Mouse (Mus musculus) forebrain, postnatal 0 days (tissue): ENCODE measurements at regions not wholly inside any gene's neighbourhood (a gene's known extent, or its start where the extent isn't known, plus 50 kb on each side); places are given as distances from the start of the nearest gene placed in this dataset.

ENCODE experiments used
- ATAC-seq: fragments of 200-750 bp; cut with Nextera tagmentation; 2 replicates; pipeline ENCODE4 v1.8.0; 2017; ENCODE audit warnings: mild to moderate bottlenecking, moderate library complexity
- DNase-seq: peaks from one replicate; pipeline ENCODE4 v3.0.0-alpha.2; 2015
- H3K27ac ChIP-seq: fragments of 300-500 bp; sonication (generic); 2 replicates; pipeline ENCODE4 v1.5.1; 2014; ENCODE audit warnings: low read depth, mild to moderate bottlenecking, antibody characterized with exemption, low read length, moderate library complexity, mixed read lengths
- H3K27me3 ChIP-seq: fragments of 300-500 bp; sonication (generic); 2 replicates; pipeline ENCODE4 v1.6.1; 2014; ENCODE audit warnings: mild to moderate bottlenecking, low read length, mixed read lengths; ENCODE audit not compliant: insufficient read depth
- H3K36me3 ChIP-seq: fragments of 300-500 bp; sonication (generic); 2 replicates; pipeline ENCODE4 v1.6.1; 2014; ENCODE audit warnings: mild to moderate bottlenecking, moderate library complexity; ENCODE audit not compliant: insufficient read depth
- H3K4me1 ChIP-seq: fragments of 300-500 bp; sonication (generic); 2 replicates; pipeline ENCODE4 v1.6.1; 2014; ENCODE audit warnings: antibody characterized with exemption; ENCODE audit not compliant: insufficient read depth
- H3K4me2 ChIP-seq: fragments of 300-500 bp; sonication (generic); 2 replicates; pipeline ENCODE4 v1.6.1; 2014; ENCODE audit warnings: low read depth, mild to moderate bottlenecking, moderate library complexity
- H3K4me3 ChIP-seq: fragments of 300-500 bp; sonication (generic); 2 replicates; pipeline ENCODE4 v1.5.1; 2014; ENCODE audit warnings: low read depth, low read length, mixed read lengths
- H3K9ac ChIP-seq: fragments of 300-500 bp; sonication (generic); 2 replicates; pipeline ENCODE4 v1.6.1; 2014; ENCODE audit warnings: mild to moderate bottlenecking
- H3K9me3 ChIP-seq: fragments of 300-500 bp; sonication (generic); 2 replicates; pipeline ENCODE4 v1.6.1; 2016; ENCODE audit warnings: low read length
- CTCF ChIP-seq: sonication (generic); IDR thresholded peaks from 2 replicates; pipeline ENCODE4 v1.5.1; 2016; ENCODE audit warnings: antibody characterized with exemption, control low read depth, low read depth
- WGBS: fragments of 180-500 bp; shearing (Covaris S2); extraction: QIAGEN DNeasy Blood & Tissue Kit; methylation state at CpG from one replicate; pipeline ENCODE4 v1.1.7; 2014; 5-methylcytosine and 5-hydroxymethylcytosine counted together

DNA sequence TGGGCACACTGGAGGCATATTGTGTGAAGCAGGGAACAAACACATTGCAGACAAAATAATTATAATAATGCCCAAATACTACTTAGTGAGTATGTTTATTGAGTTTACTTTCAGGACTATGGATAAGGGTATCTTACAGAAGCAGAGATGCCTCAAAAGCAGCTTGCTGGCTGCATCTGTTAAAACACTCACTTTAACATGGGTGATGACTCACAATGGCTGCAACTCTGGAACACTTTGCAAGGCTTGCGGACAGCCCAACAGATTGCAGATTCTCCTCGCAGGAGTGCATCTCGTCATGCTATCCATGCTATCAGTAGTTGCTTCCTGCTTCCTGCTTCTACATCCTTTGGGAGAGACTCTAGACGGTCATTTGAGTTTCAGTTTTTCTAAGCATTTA lies 373.2 kb upstream of the Arpp21 start:
- Histone ChIP-seq H3K36me3 (no peaks in the 10 kb centered on the region), H3K4me2 (no peak overlapping the region), H3K4me3 (no peak overlapping the region), H3K27ac (no peak overlapping the region), H3K9ac (no peak overlapping the region), H3K9me3 (no peaks in the 10 kb centered on the region), H3K27me3 (no peaks in the 10 kb centered on the region), H3K4me1 (no peaks in the 10 kb centered on the region)
- WGBS = 92% methylated on average over 4 of the region's 4 CpGs
- no peak for ATAC-seq
- no peak for DNase-seq
- no peak for TF ChIP-seq CTCF

DNA sequence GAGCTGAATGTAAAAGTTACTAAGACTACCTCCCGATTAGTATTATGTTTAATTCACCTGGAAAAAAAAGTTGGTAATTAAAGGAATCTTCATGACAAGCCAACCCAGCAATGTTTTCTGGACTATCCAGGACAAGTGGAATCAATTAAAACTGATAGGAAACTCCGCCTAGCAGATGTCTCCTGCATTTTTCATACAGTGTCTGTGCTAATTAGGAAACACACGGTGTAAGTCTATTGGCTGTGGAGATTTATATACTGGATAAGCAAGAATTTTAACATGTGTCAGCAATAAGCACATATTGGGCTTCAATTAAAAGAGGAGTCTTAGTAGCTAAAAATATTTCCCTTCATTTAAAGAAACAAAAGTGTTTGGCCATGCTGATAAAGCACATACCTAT lies 371.5 kb upstream of the Arpp21 start:
- Histone ChIP-seq H3K36me3 (no peaks in the 10 kb centered on the region), H3K27me3 (no peaks in the 10 kb centered on the region), H3K9ac (no peak overlapping the region), H3K27ac (no peak overlapping the region), H3K4me1 (no peaks in the 10 kb centered on the region), H3K9me3 (no peaks in the 10 kb centered on the region), H3K4me2 (no peak overlapping the region), H3K4me3 (no peak overlapping the region)
- WGBS = 58% methylated on average over 3 of the region's 3 CpGs
- no peak for ATAC-seq
- DNase-seq = no peak
- TF ChIP-seq CTCF = no peak

DNA sequence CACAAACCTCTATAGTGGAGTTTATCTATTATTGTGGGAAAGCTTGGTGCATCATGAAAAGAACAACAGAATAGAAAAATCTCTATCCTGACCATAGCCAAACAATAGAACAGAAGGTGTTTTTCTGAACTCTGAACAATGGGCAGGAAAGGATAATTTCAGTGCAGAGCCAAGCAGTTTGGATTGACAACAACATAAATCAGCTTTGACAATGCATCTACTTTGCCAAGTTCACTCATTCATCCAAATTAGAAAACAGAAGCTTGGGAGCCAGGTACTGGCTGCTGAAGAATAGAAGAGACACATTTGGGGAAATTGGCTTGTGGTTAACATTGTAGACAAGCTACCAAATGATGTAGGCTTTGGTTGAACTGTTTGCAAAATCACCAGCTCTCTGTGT lies 360.0 kb upstream of the Arpp21 start:
- no peaks in the 10 kb centered on the region for H3K9me3 ChIP-seq
- H3K9ac ChIP-seq = no peak overlapping the region
- no peaks in the 10 kb centered on the region for H3K27me3 ChIP-seq
- peak; percentile 32 for DNase-seq
- no peaks in the 10 kb centered on the region for H3K36me3 ChIP-seq
- no peak for TF ChIP-seq CTCF
- no peak overlapping the region for H3K4me3 ChIP-seq
- no peaks in the 10 kb centered on the region for H3K4me1 ChIP-seq
- peak; percentile 38; the same call in 1 of the 2 replicates for ATAC-seq
- H3K27ac ChIP-seq = no peak overlapping the region
- no peak overlapping the region for H3K4me2 ChIP-seq

DNA sequence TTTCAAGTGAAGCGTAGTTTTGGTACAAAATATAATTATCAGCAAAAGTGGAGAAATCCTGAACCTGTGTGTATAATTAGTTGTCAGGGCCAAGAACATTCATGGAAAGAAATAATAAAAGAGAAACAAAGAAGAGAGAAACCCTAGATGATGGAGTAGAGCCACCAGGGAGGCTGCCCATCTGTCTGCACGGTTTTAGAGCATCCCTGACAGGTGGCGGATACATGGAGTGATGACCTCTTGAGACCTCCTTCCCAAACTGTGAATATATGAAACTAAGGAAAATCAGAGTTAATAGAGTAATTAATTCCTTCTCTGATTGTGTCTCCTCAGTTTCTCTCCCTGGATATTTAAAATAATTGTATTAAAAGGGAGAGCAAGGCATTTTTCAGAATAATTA lies 354.5 kb upstream of the Arpp21 start:
- Histone ChIP-seq H3K9me3 (no peaks in the 10 kb centered on the region), H3K36me3 (no peaks in the 10 kb centered on the region), H3K4me3 (no peak overlapping the region), H3K27ac (no peak overlapping the region), H3K9ac (no peak overlapping the region), H3K4me2 (no peak overlapping the region), H3K4me1 (no peaks in the 10 kb centered on the region), H3K27me3 (no peaks in the 10 kb centered on the region)
- 60% methylated on average over 3 of the region's 3 CpGs for whole genome bisulfite sequencing
- ATAC-seq (no peak), DNase-seq (no peak)
- no peak for TF ChIP-seq CTCF

DNA sequence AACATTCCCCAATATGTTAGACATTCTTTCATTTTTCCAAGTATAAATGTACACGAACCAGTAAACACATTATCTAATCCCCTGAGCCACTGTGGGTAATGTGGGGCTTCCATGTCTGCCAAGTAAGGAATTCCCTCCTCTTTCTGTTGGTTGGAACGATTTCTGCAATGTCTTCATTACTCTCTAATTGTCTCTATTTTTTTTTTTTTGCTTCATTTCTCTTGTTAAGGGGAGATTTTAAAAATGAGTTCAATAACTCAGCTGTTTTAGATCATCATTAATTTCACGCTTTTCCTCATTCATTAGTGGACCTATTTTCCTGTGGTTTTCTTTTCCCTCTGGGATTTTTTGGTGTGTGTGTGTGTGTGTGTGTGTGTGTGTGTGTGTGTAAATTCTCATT lies 337.6 kb upstream of the Arpp21 start:
- DNase-seq = no peak
- H3K4me1 ChIP-seq = no peaks in the 10 kb centered on the region
- TF ChIP-seq CTCF = no peak
- ATAC-seq = no peak
- H3K9me3 ChIP-seq = no peaks in the 10 kb centered on the region
- no peak overlapping the region for H3K4me3 ChIP-seq
- WGBS = 31% methylated on average over 3 of the region's 3 CpGs
- H3K36me3 ChIP-seq = no peaks in the 10 kb centered on the region
- H3K27me3 ChIP-seq = no peaks in the 10 kb centered on the region
- H3K9ac ChIP-seq = no peak overlapping the region
- H3K4me2 ChIP-seq = no peak overlapping the region
- no peak overlapping the region for H3K27ac ChIP-seq

DNA sequence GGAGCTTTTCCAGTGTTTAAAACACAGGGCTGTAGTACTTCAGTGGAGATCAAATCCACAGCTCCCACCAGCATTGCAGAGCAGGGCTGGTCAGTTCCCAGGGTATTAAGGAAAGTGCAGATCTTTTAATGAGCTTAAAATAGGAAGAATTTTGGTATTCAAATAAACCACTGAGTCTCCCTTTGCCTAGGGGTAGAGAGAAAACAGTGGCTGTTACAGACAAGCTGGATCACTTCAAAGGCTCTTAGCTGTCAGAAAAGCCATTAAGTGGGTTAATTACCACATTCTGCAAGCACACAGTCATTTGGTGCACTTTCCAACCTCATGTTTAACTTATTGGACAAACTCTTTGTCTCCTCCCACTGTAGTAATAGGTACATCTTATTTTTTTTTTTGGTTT lies 325.6 kb upstream of the Arpp21 start:
- ATAC-seq (no peak), DNase-seq (no peak)
- Histone ChIP-seq H3K9me3 (no peaks in the 10 kb centered on the region), H3K9ac (no peak overlapping the region), H3K4me3 (no peak overlapping the region), H3K4me1 (no peaks in the 10 kb centered on the region), H3K27me3 (no peaks in the 10 kb centered on the region), H3K4me2 (no peak overlapping the region), H3K36me3 (no peaks in the 10 kb centered on the region), H3K27ac (no peak overlapping the region)
- TF ChIP-seq CTCF = no peak

DNA sequence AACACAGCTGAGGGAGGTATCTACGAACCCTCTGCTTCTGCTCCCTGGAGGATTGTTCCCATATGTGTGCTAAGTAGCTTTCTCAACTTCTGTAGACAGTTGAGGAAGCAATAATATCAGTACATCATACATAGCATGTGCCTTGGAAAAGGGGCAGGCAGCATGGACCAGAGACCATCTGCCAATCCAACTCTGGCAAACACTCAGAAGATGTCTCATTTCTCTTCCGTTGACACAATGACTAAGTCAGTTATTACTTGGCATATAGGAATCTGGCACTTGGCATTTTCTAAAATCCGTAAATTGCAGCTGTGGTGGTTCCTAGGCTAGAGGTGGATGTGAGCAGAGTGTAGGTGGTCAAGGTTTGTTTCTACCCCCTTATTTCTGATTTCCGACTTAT lies 324.5 kb upstream of the Arpp21 start:
- TF ChIP-seq CTCF = no peak

DNA sequence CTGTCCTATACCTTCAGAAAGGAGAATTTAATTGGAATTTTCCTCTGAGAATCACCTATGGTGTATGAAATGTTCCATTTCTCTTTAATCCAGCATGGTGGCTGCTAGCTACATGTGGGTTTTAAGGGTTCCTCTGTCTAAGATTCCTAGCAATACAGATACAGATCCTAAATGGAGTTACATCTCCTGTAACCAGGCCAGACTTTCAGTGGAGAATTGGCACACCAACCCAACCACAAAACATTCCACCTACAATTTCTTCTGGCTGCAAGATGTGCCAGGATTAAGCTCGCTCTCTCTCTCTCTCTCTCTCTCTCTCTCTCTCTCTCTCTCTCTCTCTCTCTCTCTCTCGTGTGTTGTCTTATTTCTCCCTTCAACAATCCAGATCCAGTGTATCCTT lies 302.2 kb upstream of the Arpp21 start:
- Histone ChIP-seq H3K4me2 (no peak overlapping the region), H3K9me3 (no peaks in the 10 kb centered on the region), H3K9ac (no peak overlapping the region), H3K4me1 (no peaks in the 10 kb centered on the region), H3K27me3 (no peaks in the 10 kb centered on the region), H3K4me3 (no peak overlapping the region), H3K27ac (no peak overlapping the region), H3K36me3 (no peaks in the 10 kb centered on the region)
- 68% methylated on average over 2 of the region's 2 CpGs for WGBS
- ATAC-seq = no peak
- no peak for DNase-seq
- no peak for TF ChIP-seq CTCF

More for the DNA sequence above, 324.5 kb upstream of the Arpp21 start:
- no peak overlapping the region for H3K9ac ChIP-seq
- no peaks in the 10 kb centered on the region for H3K4me1 ChIP-seq
- no peak for DNase-seq
- H3K4me2 ChIP-seq = no peak overlapping the region
- ATAC-seq = no peak
- H3K27ac ChIP-seq = no peak overlapping the region
- H3K9me3 ChIP-seq = no peaks in the 10 kb centered on the region
- no peaks in the 10 kb centered on the region for H3K27me3 ChIP-seq
- no peak overlapping the region for H3K4me3 ChIP-seq
- WGBS = 86% methylated on average over 4 of the region's 4 CpGs
- H3K36me3 ChIP-seq = no peaks in the 10 kb centered on the region
